Mouse (Mus musculus) liver, embryonic 11.5 days (tissue): ENCODE measurements at regions not wholly inside any gene's neighbourhood (a gene's known extent, or its start where the extent isn't known, plus 50 kb on each side); places are given as distances from the start of the nearest gene placed in this dataset.

ENCODE experiments used
- ATAC-seq: fragments of 200-750 bp; cut with Nextera tagmentation; replicated peaks from 2 replicates; pipeline ENCODE4 v1.8.0; 2017; ENCODE audit warnings: moderate number of reproducible peaks, mild to moderate bottlenecking, moderate TSS enrichment, moderate library complexity; ENCODE audit not compliant: low FRiP score
- DNase-seq: peaks from one replicate; pipeline ENCODE4 v3.0.0-alpha.2; 2017; ENCODE audit warnings: low spot score
- H3K27ac ChIP-seq: fragments of 300-500 bp; sonication (generic); 2 replicates; pipeline ENCODE4 v1.5.1; 2014; ENCODE audit warnings: mild to moderate bottlenecking, low read depth, low read length, control low read depth
- H3K27me3 ChIP-seq: fragments of 300-500 bp; sonication (generic); replicated peaks from 2 replicates; pipeline ENCODE4 v1.6.1; 2014; ENCODE audit warnings: low read length, mixed read lengths; ENCODE audit not compliant: control insufficient read depth, insufficient read depth
- H3K36me3 ChIP-seq: fragments of 300-500 bp; sonication (generic); 2 replicates; pipeline ENCODE4 v1.6.1; 2014; ENCODE audit warnings: mild to moderate bottlenecking, low read length, moderate library complexity, mixed read lengths; ENCODE audit not compliant: control insufficient read depth, insufficient read depth
- H3K4me1 ChIP-seq: fragments of 300-500 bp; sonication (generic); replicated peaks from 2 replicates; pipeline ENCODE4 v1.6.1; 2014; ENCODE audit warnings: low read length, mixed read lengths; ENCODE audit not compliant: control insufficient read depth, insufficient read depth
- H3K4me2 ChIP-seq: fragments of 300-500 bp; sonication (generic); 2 replicates; pipeline ENCODE4 v1.6.1; 2014; ENCODE audit warnings: mild to moderate bottlenecking, control low read depth, moderate library complexity
- H3K4me3 ChIP-seq: fragments of 300-500 bp; sonication (generic); 2 replicates; pipeline ENCODE4 v1.5.1; 2014; ENCODE audit warnings: low read depth, low read length, control low read depth
- H3K9ac ChIP-seq: fragments of 300-500 bp; sonication (generic); 2 replicates; pipeline ENCODE4 v1.6.1; 2014; ENCODE audit warnings: low read depth, low read length, control low read depth
- H3K9me3 ChIP-seq: fragments of 300-500 bp; sonication (generic); 2 replicates; pipeline ENCODE4 v1.6.1; 2016; ENCODE audit warnings: low read length, inconsistent platforms, mixed read lengths; ENCODE audit not compliant: control insufficient read depth
- WGBS: fragments of 180-500 bp; shearing (Covaris S2); extraction: QIAGEN DNeasy Blood & Tissue Kit; methylation state at CpG from one replicate; pipeline ENCODE4 v1.1.7; 2014; 5-methylcytosine and 5-hydroxymethylcytosine counted together

DNA sequence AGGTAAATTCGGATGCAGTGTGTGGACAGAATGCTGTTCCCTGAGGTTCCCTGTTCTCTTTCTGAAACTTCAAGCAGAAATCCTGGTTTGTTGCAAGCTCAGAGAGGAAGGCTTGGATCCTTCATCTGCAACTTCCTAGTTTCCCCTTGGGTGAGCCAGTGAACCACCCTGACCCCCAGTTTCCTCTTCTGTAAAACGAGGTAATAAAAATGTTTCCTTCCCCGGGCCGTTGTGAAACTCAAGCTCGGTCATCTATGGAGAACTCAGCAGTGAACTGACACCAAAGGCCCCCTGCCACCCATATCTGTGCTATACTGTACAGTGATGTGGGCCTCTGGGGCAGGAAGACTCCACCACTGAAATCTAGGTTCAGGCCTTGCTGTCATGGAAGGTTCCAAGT, 185.0 kb downstream of the Gadd45g start:
- no peak for ATAC-seq
- no peak for DNase-seq
- Histone ChIP-seq H3K4me2 (no peak overlapping the region), H3K4me1 (no peaks in the 10 kb centered on the region), H3K9me3 (no peaks in the 10 kb centered on the region), H3K4me3 (no peak overlapping the region), H3K27me3 (no peaks in the 10 kb centered on the region), H3K9ac (no peak overlapping the region), H3K36me3 (no peaks in the 10 kb centered on the region), H3K27ac (no peak overlapping the region)
- WGBS, result 57% methylated on average over 5 of the region's 5 CpGs

GRCm38 (mm10) chr13:52035731-52036130, 189.3 kb downstream of the Gadd45g start:
- Histone ChIP-seq H3K9me3 (no peaks in the 10 kb centered on the region), H3K4me1 (no peaks in the 10 kb centered on the region), H3K4me3 (no peak overlapping the region), H3K9ac (no peak overlapping the region), H3K27me3 (no peaks in the 10 kb centered on the region), H3K36me3 (no peaks in the 10 kb centered on the region), H3K4me2 (no peak overlapping the region), H3K27ac (no peak overlapping the region; the same call in 1 of the 2 replicates)
- ATAC-seq (peak; percentile 51; the same call in 1 of the 2 replicates), DNase-seq (no peak)
- 51% methylated on average over 6 of the region's 6 CpGs for WGBS

DNA sequence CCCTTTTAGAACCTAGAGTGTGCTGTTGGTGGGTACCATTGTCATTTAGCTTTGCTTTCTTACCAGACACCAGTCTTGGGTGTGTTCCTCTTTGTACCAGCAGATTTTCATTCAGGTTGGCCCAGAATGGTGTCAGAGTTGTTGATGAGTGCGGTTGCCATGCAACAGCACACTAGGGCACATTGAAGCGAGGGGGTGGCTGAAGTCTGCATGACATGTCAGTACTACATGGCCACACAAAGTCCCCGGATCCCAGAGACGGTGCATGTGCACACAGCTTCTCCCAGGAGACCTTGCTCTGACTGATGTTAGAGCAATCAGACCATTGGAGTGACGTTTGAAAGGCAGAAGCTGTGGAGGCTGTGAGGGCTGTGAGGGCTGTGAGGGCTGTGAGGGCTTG, 189.9 kb downstream of the Gadd45g start:
- Histone ChIP-seq H3K4me3 (no peak overlapping the region), H3K9ac (no peak overlapping the region), H3K36me3 (no peaks in the 10 kb centered on the region), H3K27ac (no peak overlapping the region), H3K4me1 (0 out of 2 replicates have a peak, but pooled peaks cover 3% of the 10 kb centered on the region), H3K9me3 (no peaks in the 10 kb centered on the region), H3K27me3 (no peaks in the 10 kb centered on the region), H3K4me2 (no peak overlapping the region)
- 81% methylated on average over 5 of the region's 5 CpGs for WGBS
- DNase-seq (no peak), ATAC-seq (no peak)

DNA sequence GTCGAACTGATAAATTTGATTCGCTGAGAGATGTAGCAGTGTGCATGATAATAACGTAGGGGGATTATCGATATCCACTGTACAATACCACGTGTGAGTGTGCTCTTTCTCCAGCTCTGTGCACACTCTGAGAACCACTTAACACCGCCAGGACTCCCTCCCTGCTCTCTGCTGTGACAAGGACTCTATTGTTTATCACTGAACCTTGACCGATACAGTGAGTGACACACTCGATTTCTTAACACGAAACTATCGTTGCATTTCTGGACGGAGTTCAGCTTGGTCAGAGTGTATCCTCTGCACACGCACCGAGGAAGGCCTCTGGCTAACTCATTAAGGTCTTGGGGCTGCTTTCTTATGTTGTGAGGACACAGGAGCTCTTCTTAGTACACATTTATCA, 190.7 kb downstream of the Gadd45g start:
- no peak overlapping the region for H3K27ac ChIP-seq
- no peak overlapping the region for H3K4me3 ChIP-seq
- H3K9me3 ChIP-seq, result no peaks in the 10 kb centered on the region
- no peak overlapping the region for H3K9ac ChIP-seq
- no peak overlapping the region for H3K4me2 ChIP-seq
- H3K4me1 ChIP-seq, result peaks cover 6% of the 10 kb centered on the region; the same call in 1 of the 2 replicates
- H3K36me3 ChIP-seq, result no peaks in the 10 kb centered on the region
- DNase-seq (no peak), ATAC-seq (no peak)
- H3K27me3 ChIP-seq, result no peaks in the 10 kb centered on the region
- 77% methylated on average over 13 of the region's 13 CpGs for WGBS

- ATAC-seq (no peak), DNase-seq (no peak)
- no peaks in the 10 kb centered on the region for H3K9me3 ChIP-seq
- no peak overlapping the region for H3K9ac ChIP-seq
- H3K27me3 ChIP-seq, result no peaks in the 10 kb centered on the region
- 44% methylated on average over 15 of the region's 15 CpGs for WGBS
- no peak overlapping the region for H3K4me3 ChIP-seq
- H3K27ac ChIP-seq, result 0 out of 2 replicates have a peak overlapping the region, but pooled peaks have one; percentile 15
- H3K4me1 ChIP-seq, result peaks cover 10% of the 10 kb centered on the region; the same call in 1 of the 2 replicates
- peak overlapping the region; percentile 19; the same call in 1 of the 2 replicates for H3K4me2 ChIP-seq
- no peaks in the 10 kb centered on the region for H3K36me3 ChIP-seq
Measured at GRCm38 (mm10) chr13:52041467-52042421, 195.3 kb downstream of the Gadd45g start.

DNA sequence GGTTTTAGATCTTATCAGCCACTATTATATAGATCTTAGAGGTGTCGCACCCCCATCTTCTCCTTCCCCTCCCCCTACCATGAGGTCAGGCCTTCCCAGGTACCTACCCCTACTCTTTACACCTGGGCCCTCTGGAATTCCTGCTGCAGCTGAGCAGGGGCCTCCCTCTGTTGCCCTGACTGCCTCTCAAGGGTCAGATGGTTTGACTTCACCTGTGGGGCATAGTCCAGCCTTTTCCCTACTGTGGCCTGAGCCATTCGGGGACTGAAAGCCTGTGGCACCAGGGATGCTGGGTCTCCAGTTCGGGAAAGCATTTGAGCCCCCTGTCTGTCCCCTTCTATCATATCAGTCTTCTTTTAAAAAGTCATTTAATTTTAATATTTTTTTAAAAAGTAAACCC, 196.4 kb downstream of the Gadd45g start:
- 88% methylated on average over 3 of the region's 3 CpGs for WGBS
- Histone ChIP-seq H3K9me3 (no peaks in the 10 kb centered on the region), H3K27me3 (no peaks in the 10 kb centered on the region), H3K27ac (no peak overlapping the region), H3K4me2 (no peak overlapping the region), H3K4me1 (peaks cover 10% of the 10 kb centered on the region; the same call in 1 of the 2 replicates), H3K36me3 (no peaks in the 10 kb centered on the region), H3K4me3 (no peak overlapping the region), H3K9ac (no peak overlapping the region)
- DNase-seq, result no peak
- no peak for ATAC-seq

- 79% methylated on average over 3 of the region's 3 CpGs for WGBS
- Histone ChIP-seq H3K27ac (no peak overlapping the region), H3K27me3 (no peaks in the 10 kb centered on the region), H3K4me3 (no peak overlapping the region), H3K9ac (no peak overlapping the region), H3K4me1 (peaks cover 10% of the 10 kb centered on the region; the same call in 1 of the 2 replicates), H3K36me3 (no peaks in the 10 kb centered on the region), H3K9me3 (no peaks in the 10 kb centered on the region), H3K4me2 (no peak overlapping the region)
- no peak for ATAC-seq
- no peak for DNase-seq
Measured at GRCm38 (mm10) chr13:52043916-52044315, 197.4 kb downstream of the Gadd45g start.

DNA sequence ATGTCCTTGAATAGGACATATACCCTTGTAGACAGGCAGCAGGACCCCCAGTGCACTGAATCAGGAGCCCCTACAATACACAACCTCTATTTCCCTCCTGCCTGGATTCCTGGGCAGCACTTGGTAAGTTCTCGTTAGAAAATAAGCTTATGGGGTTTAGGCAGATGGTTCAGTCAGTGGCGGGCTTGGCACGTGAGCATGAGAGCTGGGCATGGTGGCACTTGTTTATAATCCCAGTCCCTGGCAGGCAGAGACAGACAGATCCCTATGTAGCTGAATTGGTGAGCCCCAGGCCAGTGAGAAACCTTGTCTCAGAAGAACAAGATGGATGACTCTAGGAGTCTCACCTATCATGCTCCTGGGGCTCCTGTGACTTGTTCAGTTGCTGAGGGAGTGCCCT, 198.9 kb downstream of the Gadd45g start:
- no peak for DNase-seq
- Histone ChIP-seq H3K4me2 (no peak overlapping the region), H3K27me3 (no peaks in the 10 kb centered on the region), H3K9ac (no peak overlapping the region), H3K9me3 (peaks cover 2% of the 10 kb centered on the region; the same call in 1 of the 2 replicates), H3K27ac (no peak overlapping the region), H3K4me3 (no peak overlapping the region), H3K4me1 (peaks cover 10% of the 10 kb centered on the region; the same call in 1 of the 2 replicates), H3K36me3 (no peaks in the 10 kb centered on the region)
- 77% methylated on average over 3 of the region's 3 CpGs for WGBS
- no peak for ATAC-seq
